Mouse (Mus musculus): ENCODE measurements around the gene Msrb1. TPM values are rescaled to one million over a fixed set of nuclear protein-coding genes. Genes with fewer than 3 reads are reported as not detected.

The Msrb1 gene
- polyA plus RNA-seq, 1 experiment from 2014 or later, result 24.9 TPM

GRCm38 (mm10) chr17:24765016-24765905, 28.8 kb downstream of the Msrb1 start:
- ATAC-seq (ENCODE audit: insufficient number of reproducible peaks, low FRiP score, low TSS enrichment, low read depth) (no peak), DNase-seq (ENCODE audit: low spot score) (no peak)
- 53% methylated on average over 21 of the region's 22 CpGs for WGBS
- H3K4me2 ChIP-seq (ENCODE audit: low read depth, severe bottlenecking), result no peak overlapping the region
- no peaks in the 10 kb centered on the region for H3K27me3 ChIP-seq (ENCODE audit: control insufficient read depth, insufficient read depth, low read length)
- no peaks in the 10 kb centered on the region for H3K36me3 ChIP-seq (ENCODE audit: control insufficient read depth, insufficient read depth, low read length)
- 0 out of 2 replicates have a peak overlapping the region, but pooled peaks have one; percentile 12 for H3K9ac ChIP-seq (ENCODE audit: low read length)
- no peaks in the 10 kb centered on the region; the same call in 1 of the 2 replicates for H3K9me3 ChIP-seq (ENCODE audit: control insufficient read depth, low read length)
- H3K4me1 ChIP-seq (ENCODE audit: control insufficient read depth, insufficient read depth, low read length), result peaks cover 17% of the 10 kb centered on the region
- H3K27ac ChIP-seq (replicated peaks; ENCODE audit: low read depth, low read length), result no peak overlapping the region
- no peak overlapping the region for H3K4me3 ChIP-seq (ENCODE audit: low read depth, low read length)

- ATAC-seq (ENCODE audit: insufficient number of reproducible peaks, low FRiP score, low TSS enrichment, low read depth) (no peak), DNase-seq (ENCODE audit: low spot score) (no peak)
- 32% methylated on average over 12 of the region's 12 CpGs for WGBS
- no peaks in the 10 kb centered on the region for H3K27me3 ChIP-seq (ENCODE audit: control insufficient read depth, insufficient read depth, low read length)
- H3K36me3 ChIP-seq (ENCODE audit: control insufficient read depth, insufficient read depth, low read length), result no peaks in the 10 kb centered on the region
- no peak overlapping the region for H3K4me2 ChIP-seq (ENCODE audit: low read depth, severe bottlenecking)
- H3K27ac ChIP-seq (replicated peaks; ENCODE audit: low read depth, low read length), result no peak overlapping the region
- no peaks in the 10 kb centered on the region for H3K9me3 ChIP-seq (ENCODE audit: control insufficient read depth, low read length)
- H3K4me3 ChIP-seq (ENCODE audit: low read depth, low read length), result no peak overlapping the region
- peaks cover 13% of the 10 kb centered on the region for H3K4me1 ChIP-seq (ENCODE audit: control insufficient read depth, insufficient read depth, low read length)
- H3K9ac ChIP-seq (ENCODE audit: low read length), result no peak overlapping the region
These were observed 29.9 kb downstream of the Msrb1 start for GRCm38 (mm10) chr17:24766266-24766875.

DNA sequence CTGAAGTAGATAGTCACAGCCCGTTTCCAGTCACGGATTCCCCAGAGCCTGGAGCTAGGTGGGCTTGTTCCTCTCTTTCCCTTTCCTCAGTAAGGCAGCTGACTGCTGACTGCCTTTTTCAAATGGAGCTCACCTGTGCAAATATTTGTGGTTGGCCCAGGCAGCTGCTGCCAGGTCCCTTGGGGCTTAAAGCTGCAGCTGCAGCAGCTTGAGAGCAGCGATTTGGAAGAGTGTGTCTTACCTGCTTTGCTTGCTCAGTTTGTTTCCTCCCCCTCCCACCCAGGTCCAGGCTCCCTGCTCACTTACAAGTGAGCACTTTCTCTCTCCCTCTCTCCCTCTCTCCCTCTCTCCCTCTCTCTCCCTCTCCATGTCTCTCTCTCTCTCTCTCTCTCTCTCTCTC, 32.7 kb downstream of the Msrb1 start:
- H3K4me1 ChIP-seq (ENCODE audit: control insufficient read depth, insufficient read depth, low read length), result peaks cover 7% of the 10 kb centered on the region
- H3K4me2 ChIP-seq (ENCODE audit: low read depth, severe bottlenecking), result no peak overlapping the region
- DNase-seq (ENCODE audit: low spot score) (no peak), ATAC-seq (ENCODE audit: insufficient number of reproducible peaks, low FRiP score, low TSS enrichment, low read depth) (no peak)
- H3K9me3 ChIP-seq (ENCODE audit: control insufficient read depth, low read length), result no peaks in the 10 kb centered on the region
- 45% methylated on average over 3 of the region's 3 CpGs for WGBS
- H3K9ac ChIP-seq (ENCODE audit: low read length), result no peak overlapping the region
- no peak overlapping the region for H3K27ac ChIP-seq (replicated peaks; ENCODE audit: low read depth, low read length)
- H3K36me3 ChIP-seq (ENCODE audit: control insufficient read depth, insufficient read depth, low read length), result no peaks in the 10 kb centered on the region
- no peaks in the 10 kb centered on the region for H3K27me3 ChIP-seq (ENCODE audit: control insufficient read depth, insufficient read depth, low read length)
- no peak overlapping the region for H3K4me3 ChIP-seq (ENCODE audit: low read depth, low read length)

DNA sequence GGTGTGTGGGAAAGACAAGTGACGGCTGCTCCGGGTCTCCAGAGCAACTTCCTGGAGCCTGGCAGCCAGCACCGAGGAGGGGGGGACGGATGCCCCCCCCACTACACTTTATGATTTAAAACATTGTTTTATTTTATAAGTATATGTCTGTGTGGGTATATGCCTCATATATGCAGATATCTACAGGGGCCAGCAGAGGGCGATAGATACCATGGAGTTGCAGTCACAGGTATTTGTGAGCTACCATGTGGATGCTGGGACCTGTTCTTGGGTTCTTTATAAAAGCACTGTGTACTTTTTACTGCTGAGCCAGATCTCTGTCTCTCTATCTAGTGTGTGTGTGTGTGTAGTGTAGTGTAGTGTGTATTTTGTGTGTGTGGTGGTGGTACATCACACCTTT, 36.8 kb downstream of the Msrb1 start:
- Histone ChIP-seq H3K27me3 (ENCODE audit: control insufficient read depth, insufficient read depth, low read length) (no peaks in the 10 kb centered on the region), H3K4me1 (ENCODE audit: control insufficient read depth, insufficient read depth, low read length) (no peaks in the 10 kb centered on the region), H3K9me3 (ENCODE audit: control insufficient read depth, low read length) (no peaks in the 10 kb centered on the region), H3K4me2 (ENCODE audit: low read depth, severe bottlenecking) (no peak overlapping the region), H3K27ac (replicated peaks; ENCODE audit: low read depth, low read length) (no peak overlapping the region), H3K9ac (ENCODE audit: low read length) (no peak overlapping the region), H3K4me3 (ENCODE audit: low read depth, low read length) (no peak overlapping the region), H3K36me3 (ENCODE audit: control insufficient read depth, insufficient read depth, low read length) (no peaks in the 10 kb centered on the region)
- 86% methylated on average over 5 of the region's 5 CpGs for WGBS
- no peak for ATAC-seq (ENCODE audit: insufficient number of reproducible peaks, low FRiP score, low TSS enrichment, low read depth)
- no peak for DNase-seq (ENCODE audit: low spot score)

- WGBS, result 86% methylated on average over 8 of the region's 8 CpGs
These were observed 38.7 kb downstream of the Msrb1 start for GRCm38 (mm10) chr17:24775173-24775572.

GRCm38 (mm10) chr17:24777073-24777472, 40.6 kb downstream of the Msrb1 start:
- 79% methylated on average over 2 of the region's 2 CpGs for WGBS
- no peak overlapping the region for H3K9ac ChIP-seq (ENCODE audit: low read length)
- ATAC-seq (ENCODE audit: insufficient number of reproducible peaks, low FRiP score, low TSS enrichment, low read depth), result no peak
- H3K4me1 ChIP-seq (ENCODE audit: control insufficient read depth, insufficient read depth, low read length), result no peaks in the 10 kb centered on the region
- no peaks in the 10 kb centered on the region for H3K27me3 ChIP-seq (ENCODE audit: control insufficient read depth, insufficient read depth, low read length)
- no peak for DNase-seq (ENCODE audit: low spot score)
- no peaks in the 10 kb centered on the region for H3K9me3 ChIP-seq (ENCODE audit: control insufficient read depth, low read length)
- no peaks in the 10 kb centered on the region for H3K36me3 ChIP-seq (ENCODE audit: control insufficient read depth, insufficient read depth, low read length)
- H3K4me2 ChIP-seq (ENCODE audit: low read depth, severe bottlenecking), result no peak overlapping the region
- no peak overlapping the region for H3K27ac ChIP-seq (replicated peaks; ENCODE audit: low read depth, low read length)
- no peak overlapping the region for H3K4me3 ChIP-seq (ENCODE audit: low read depth, low read length)

More at GRCm38 (mm10) chr17:24775173-24775572, 38.7 kb downstream of the Msrb1 start:
- Histone ChIP-seq H3K4me3 (ENCODE audit: low read depth, low read length) (no peak overlapping the region), H3K4me2 (ENCODE audit: low read depth, severe bottlenecking) (no peak overlapping the region), H3K9ac (ENCODE audit: low read length) (no peak overlapping the region), H3K36me3 (ENCODE audit: control insufficient read depth, insufficient read depth, low read length) (no peaks in the 10 kb centered on the region), H3K27me3 (ENCODE audit: control insufficient read depth, insufficient read depth, low read length) (no peaks in the 10 kb centered on the region), H3K27ac (replicated peaks; ENCODE audit: low read depth, low read length) (no peak overlapping the region), H3K9me3 (ENCODE audit: control insufficient read depth, low read length) (no peaks in the 10 kb centered on the region), H3K4me1 (ENCODE audit: control insufficient read depth, insufficient read depth, low read length) (no peaks in the 10 kb centered on the region)
- DNase-seq (ENCODE audit: low spot score) (no peak), ATAC-seq (ENCODE audit: insufficient number of reproducible peaks, low FRiP score, low TSS enrichment, low read depth) (no peak)

DNA sequence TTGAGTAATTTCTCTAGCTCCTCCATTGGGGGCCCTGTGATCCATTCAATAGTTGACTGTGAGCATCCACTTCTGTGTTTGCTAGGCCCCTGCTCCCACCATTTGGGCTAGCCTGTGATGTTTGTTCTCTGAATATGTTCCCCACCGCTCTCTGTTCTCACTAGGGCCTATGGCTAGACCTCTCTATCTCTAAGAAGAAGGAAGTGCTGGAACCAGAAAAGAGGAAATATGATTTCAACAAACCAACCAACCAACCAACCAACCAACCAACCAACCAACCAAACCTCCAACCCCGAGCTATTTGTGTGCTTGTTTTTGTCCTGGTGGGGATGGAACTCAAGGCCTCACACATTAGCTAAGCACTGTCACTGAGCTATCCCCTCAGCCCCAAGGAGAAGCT, 44.4 kb downstream of the Msrb1 start:
- Histone ChIP-seq H3K9me3 (ENCODE audit: control insufficient read depth, low read length) (no peaks in the 10 kb centered on the region), H3K27ac (replicated peaks; ENCODE audit: low read depth, low read length) (no peak overlapping the region), H3K27me3 (ENCODE audit: control insufficient read depth, insufficient read depth, low read length) (no peaks in the 10 kb centered on the region), H3K4me3 (ENCODE audit: low read depth, low read length) (no peak overlapping the region), H3K36me3 (ENCODE audit: control insufficient read depth, insufficient read depth, low read length) (no peaks in the 10 kb centered on the region), H3K9ac (ENCODE audit: low read length) (no peak overlapping the region), H3K4me1 (ENCODE audit: control insufficient read depth, insufficient read depth, low read length) (no peaks in the 10 kb centered on the region), H3K4me2 (ENCODE audit: low read depth, severe bottlenecking) (no peak overlapping the region)
- no peak for ATAC-seq (ENCODE audit: insufficient number of reproducible peaks, low FRiP score, low TSS enrichment, low read depth)
- no peak for DNase-seq (ENCODE audit: low spot score)
- 96% methylated on average over 2 of the region's 2 CpGs for WGBS

DNA sequence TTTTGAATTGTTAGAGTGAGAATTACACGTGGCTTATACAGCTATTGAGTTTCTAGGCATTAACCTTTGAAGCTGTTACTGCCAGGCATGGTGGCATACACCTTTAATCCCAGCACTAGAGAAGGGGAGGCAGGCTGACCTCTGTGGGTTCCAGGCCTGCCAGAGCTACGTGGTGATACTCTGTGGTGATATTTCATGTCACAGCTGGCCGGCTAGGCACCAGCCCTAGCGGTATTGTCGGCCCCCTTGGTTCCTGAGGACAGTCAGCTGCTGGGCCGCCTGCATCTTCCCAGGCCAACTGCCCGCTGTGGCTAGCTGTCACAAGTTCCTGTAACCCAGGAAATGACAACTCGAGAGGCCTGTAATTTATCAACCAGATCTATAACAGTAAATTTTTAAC, 55.7 kb downstream of the Msrb1 start:
- Histone ChIP-seq H3K4me3 (ENCODE audit: low read depth, low read length) (no peak overlapping the region), H3K36me3 (ENCODE audit: control insufficient read depth, insufficient read depth, low read length) (no peaks in the 10 kb centered on the region), H3K27ac (replicated peaks; ENCODE audit: low read depth, low read length) (no peak overlapping the region), H3K9me3 (ENCODE audit: control insufficient read depth, low read length) (no peaks in the 10 kb centered on the region), H3K9ac (ENCODE audit: low read length) (no peak overlapping the region), H3K4me2 (ENCODE audit: low read depth, severe bottlenecking) (no peak overlapping the region), H3K27me3 (ENCODE audit: control insufficient read depth, insufficient read depth, low read length) (no peaks in the 10 kb centered on the region), H3K4me1 (ENCODE audit: control insufficient read depth, insufficient read depth, low read length) (no peaks in the 10 kb centered on the region)
- DNase-seq (ENCODE audit: low spot score) (no peak), ATAC-seq (ENCODE audit: insufficient number of reproducible peaks, low FRiP score, low TSS enrichment, low read depth) (no peak)
- WGBS, result 60% methylated on average over 8 of the region's 8 CpGs

Measured in limb, embryonic 11.5 days (tissue).